Mouse (Mus musculus) lung, adult 2 months (tissue): ENCODE results near the gene Psmd9. TPM values are rescaled to one million over a fixed set of nuclear protein-coding genes. Genes with fewer than 3 reads are reported as not detected.

Experiments
- DNase-seq: peaks from one replicate; pipeline ENCODE4 v3.0.0; 2022
- H3K4me1 ChIP-seq: fragments of 200-500 bp; 2 replicates; pipeline ENCODE4 v1.6.1; 2011; ENCODE audit warnings: low read length; ENCODE audit not compliant: control insufficient read depth, insufficient read depth
- H3K4me3 ChIP-seq: fragments of 200-500 bp; replicated peaks from 2 replicates; pipeline ENCODE3; 2011; ENCODE audit warnings: low read depth, mild to moderate bottlenecking, control low read depth, low read length; ENCODE audit errors: extremely low read depth
- CTCF ChIP-seq: fragments of 200-500 bp; IDR thresholded peaks from 2 replicates; pipeline ENCODE4 v1.5.1; 2011; ENCODE audit warnings: mild to moderate bottlenecking, low read length, control low read depth; ENCODE audit not compliant: insufficient read depth
- POLR2A ChIP-seq: fragments of 200-500 bp; IDR thresholded peaks from 2 replicates; pipeline ENCODE4 v1.6.1; 2011; ENCODE audit warnings: low read depth, mild to moderate bottlenecking, control low read depth, low read length, borderline replicate concordance; ENCODE audit errors: extremely low read depth
- WGBS: fragments of 180-500 bp; shearing (Covaris S2); methylation state at CpG from one replicate; pipeline ENCODE4 v1.1.7; 2018; 5-methylcytosine and 5-hydroxymethylcytosine counted together
- polyA plus RNA-seq: library from polyadenylated mRNA; depleted of rRNA; stranded (reverse); fragments of >200 nt; gene quantifications from 2 replicates; pipeline ENCODE4 v1.2.3, GENCODE M21; 2012

Gene Psmd9
- polyA plus RNA-seq, 1 experiment, result 21.5 TPM

- DNase-seq, result no peak
- H3K4me3 ChIP-seq, result no peak overlapping the region
- TF ChIP-seq CTCF, result no peak
- TF ChIP-seq POLR2A, result no peak
- no peaks in the 10 kb centered on the region for H3K4me1 ChIP-seq
- WGBS, result 86% methylated on average over 3 of the region's 3 CpGs
These were observed 97.7 kb downstream of the Psmd9 start for GRCm38 (mm10) chr5:123266909-123267308.

- Histone ChIP-seq H3K4me1 (no peaks in the 10 kb centered on the region), H3K4me3 (no peak overlapping the region)
- TF ChIP-seq CTCF (no peak), POLR2A (no peak)
- DNase-seq, result no peak
- WGBS, result 81% methylated on average over 28 of the region's 28 CpGs
These were observed 99.6 kb downstream of the Psmd9 start for GRCm38 (mm10) chr5:123268477-123269474.

GRCm38 (mm10) chr5:123270917-123271316, 101.7 kb downstream of the Psmd9 start:
- no peak for DNase-seq
- TF ChIP-seq POLR2A (no peak), CTCF (no peak)
- WGBS, result 69% methylated on average over 11 of the region's 11 CpGs

GRCm38 (mm10) chr5:123272927-123273326, 103.7 kb downstream of the Psmd9 start:
- 77% methylated on average over 5 of the region's 5 CpGs for WGBS
- Histone ChIP-seq H3K4me1 (no peaks in the 10 kb centered on the region; the same call in 1 of the 2 replicates), H3K4me3 (no peak overlapping the region)
- no peak for DNase-seq
- TF ChIP-seq CTCF, result no peak
- TF ChIP-seq POLR2A, result no peak

More at GRCm38 (mm10) chr5:123270917-123271316, 101.7 kb downstream of the Psmd9 start:
- no peaks in the 10 kb centered on the region for H3K4me1 ChIP-seq
- H3K4me3 ChIP-seq, result no peak overlapping the region

GRCm38 (mm10) chr5:123276636-123277341, 107.6 kb downstream of the Psmd9 start:
- Histone ChIP-seq H3K4me3 (no peak overlapping the region), H3K4me1 (no peaks in the 10 kb centered on the region; the same call in 1 of the 2 replicates)
- DNase-seq, result no peak
- WGBS, result 66% methylated on average over 9 of the region's 9 CpGs
- TF ChIP-seq POLR2A, result no peak
- no peak for TF ChIP-seq CTCF

- no peaks in the 10 kb centered on the region; the same call in 1 of the 2 replicates for H3K4me1 ChIP-seq
- WGBS, result 31% methylated on average over 7 of the region's 7 CpGs
- TF ChIP-seq CTCF (no peak), POLR2A (no peak)
- no peak for DNase-seq
- no peak overlapping the region for H3K4me3 ChIP-seq
These were observed 108.1 kb downstream of the Psmd9 start for GRCm38 (mm10) chr5:123277342-123277701.

GRCm38 (mm10) chr5:123277704-123278103, 108.5 kb downstream of the Psmd9 start:
- no peak overlapping the region for H3K4me3 ChIP-seq
- H3K4me1 ChIP-seq, result no peaks in the 10 kb centered on the region; the same call in 1 of the 2 replicates
- WGBS, result 56% methylated on average over 4 of the region's 4 CpGs
- DNase-seq, result no peak
- TF ChIP-seq CTCF, result no peak

GRCm38 (mm10) chr5:123279248-123279647, 110.0 kb downstream of the Psmd9 start:
- H3K4me3 ChIP-seq, result no peak overlapping the region
- no peak for DNase-seq
- WGBS, result 81% methylated on average over 4 of the region's 4 CpGs
- H3K4me1 ChIP-seq, result no peaks in the 10 kb centered on the region; the same call in 1 of the 2 replicates
- TF ChIP-seq CTCF (no peak), POLR2A (no peak)

GRCm38 (mm10) chr5:123281336-123282136, 112.3 kb downstream of the Psmd9 start:
- WGBS, result 73% methylated on average over 9 of the region's 9 CpGs
- TF ChIP-seq CTCF (no peak), POLR2A (no peak)
- DNase-seq, result no peak
- Histone ChIP-seq H3K4me1 (no peaks in the 10 kb centered on the region), H3K4me3 (no peak overlapping the region)
